Mouse (Mus musculus) liver, embryonic 14.5 days (tissue): ENCODE measurements around the gene Catip.

Source experiments
- CTCF ChIP-seq: IDR thresholded peaks from 2 replicates; pipeline ENCODE4 v1.5.1; 2016; ENCODE audit warnings: antibody characterized with exemption, low read depth, control low read depth
- EP300 ChIP-seq: IDR thresholded peaks from 2 replicates; pipeline ENCODE4 v1.6.1; 2016; ENCODE audit warnings: antibody characterized with exemption, low read depth

GRCm38 (mm10) chr1:74338626-74339025, 23.3 kb upstream of the Catip start:
- no peak for TF ChIP-seq EP300
- no peak for TF ChIP-seq CTCF
